Mouse (Mus musculus) lung, postnatal 14 days (tissue): ENCODE data around the gene Afg1l.

Experiments
- DNase-seq: peaks from one replicate; pipeline ENCODE4 v3.0.0; 2021

Gene Afg1l

GRCm38 (mm10) chr10:42263701-42264100 is 214.7 kb downstream of the Afg1l start:
- no peak for DNase-seq
